Mouse (Mus musculus) right cerebral cortex, postnatal 4 days (tissue): ENCODE data around the gene Mib2.
"Not testable (repeated sequence)": the region's sequence is repeated elsewhere in the genome, so short reads cannot be mapped to it uniquely, and the experiment has no call there.

Experiments used
- DNase-seq: peaks from one replicate; pipeline ENCODE4 v3.0.0-alpha.2; 2022

The Mib2 gene

DNA sequence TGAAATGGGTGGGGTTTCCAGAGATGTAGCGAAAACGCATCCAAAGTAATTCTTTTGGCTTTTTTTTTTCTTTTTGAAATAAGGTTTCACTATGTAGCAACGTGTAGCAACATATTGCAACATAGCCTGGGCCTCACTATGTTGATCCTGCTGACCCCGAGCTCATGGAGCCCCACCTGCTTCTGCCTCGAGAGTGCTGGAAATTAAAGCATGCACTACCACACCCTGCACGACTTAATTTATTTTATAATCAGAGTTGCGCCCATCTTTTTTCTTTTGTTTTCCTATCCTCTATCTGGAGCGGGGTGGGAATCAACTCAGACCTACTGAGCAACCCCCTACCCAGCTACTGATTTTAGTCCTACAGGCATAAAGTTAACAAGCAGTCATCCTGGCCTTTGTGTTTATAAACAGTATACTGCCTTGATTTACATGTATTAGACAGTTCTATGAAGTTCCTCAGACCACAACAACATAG lies 639 bp upstream of the Mib2 start:
- no peak for DNase-seq

DNA sequence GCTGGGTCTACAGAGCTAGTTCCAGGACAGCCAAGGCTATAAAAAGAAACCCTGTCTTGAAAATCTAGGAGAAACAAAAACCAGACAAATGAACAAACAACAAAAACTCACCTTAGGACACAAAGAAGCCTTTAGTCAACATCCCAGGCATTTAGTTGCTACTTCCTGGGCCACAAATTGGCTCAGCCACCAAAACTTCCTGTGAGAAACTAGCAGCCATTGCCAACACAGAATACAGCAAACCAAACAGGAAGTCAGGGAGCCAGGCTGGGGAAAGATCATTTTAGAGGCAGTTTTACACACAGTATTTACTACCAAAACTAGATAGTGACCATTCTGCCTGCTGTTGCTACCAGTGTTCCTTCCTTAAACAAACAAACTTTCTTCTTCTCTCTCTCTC lies 2.1 kb downstream of the Mib2 start:
- no peak for DNase-seq

DNA sequence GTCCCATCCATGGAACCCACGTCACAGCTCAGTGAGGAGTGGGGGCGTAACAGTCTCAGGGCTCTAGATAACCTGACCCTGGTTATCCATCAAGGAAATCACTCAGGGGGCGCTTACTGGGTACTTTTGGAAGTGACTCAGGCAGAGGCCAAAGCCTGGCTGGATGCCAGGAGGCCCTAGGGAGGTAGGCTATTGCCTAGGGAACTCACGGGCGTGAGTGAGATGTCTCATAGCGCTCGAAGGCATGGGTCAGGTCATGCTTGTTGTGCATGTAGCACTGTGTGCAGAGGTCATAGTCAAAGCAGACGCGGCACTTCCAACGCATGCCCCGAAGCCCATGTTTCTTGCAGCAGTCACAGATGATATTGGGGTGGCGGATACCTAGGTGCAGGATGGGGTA lies 8.4 kb downstream of the Mib2 start:
- DNase-seq: peak; percentile 18

DNA sequence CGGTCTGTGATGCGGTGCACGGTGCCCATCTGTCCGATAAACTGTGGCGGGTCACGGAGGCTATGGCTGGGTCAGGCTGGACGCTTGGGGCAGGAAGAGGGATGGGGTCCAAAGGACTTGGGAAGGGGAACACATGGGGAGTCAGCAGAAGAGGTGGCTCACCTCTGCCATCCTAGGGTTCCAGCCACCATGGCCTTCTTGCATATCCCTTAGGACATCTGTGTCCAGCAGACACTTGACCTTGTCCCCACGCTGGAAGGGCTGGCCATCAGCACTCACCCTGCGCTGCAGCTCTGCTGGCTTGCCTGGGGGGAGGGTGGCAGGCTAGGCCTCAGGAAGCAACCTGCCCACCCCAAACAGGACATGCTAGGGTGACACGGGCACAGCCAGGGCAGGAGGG lies 10.0 kb downstream of the Mib2 start:
- no peak for DNase-seq

GRCm38 (mm10) chr4:155656214-155656751 lies 12.7 kb downstream of the Mib2 start:
- no peak for DNase-seq

- peak; percentile 48 for DNase-seq
These were observed 14.3 kb downstream of the Mib2 start for GRCm38 (mm10) chr4:155654456-155655298.

DNA sequence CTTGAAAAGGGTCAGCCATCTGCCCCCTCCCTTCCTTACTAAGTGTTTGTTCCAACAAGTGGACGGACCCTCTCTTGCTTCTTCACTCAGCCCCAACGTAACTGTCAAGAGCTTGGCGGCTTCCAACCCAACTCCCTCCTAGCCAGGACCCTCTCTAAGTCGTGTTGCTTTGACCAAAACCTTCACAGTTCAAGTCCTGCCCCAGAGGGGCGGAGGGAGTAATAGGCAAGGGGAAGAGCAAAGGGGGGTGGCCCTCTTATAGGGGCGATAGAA lies 14.9 kb downstream of the Mib2 start:
- no peak for DNase-seq

- peak; percentile 40 for DNase-seq
These were observed 15.4 kb downstream of the Mib2 start for GRCm38 (mm10) chr4:155653451-155654182.

GRCm38 (mm10) chr4:155653086-155653450 lies 15.9 kb downstream of the Mib2 start, which contains the start of gene Mmp23:
Mmp23 (minus strand) TSS chr4:155653384.
- peak; percentile 45 for DNase-seq

DNA sequence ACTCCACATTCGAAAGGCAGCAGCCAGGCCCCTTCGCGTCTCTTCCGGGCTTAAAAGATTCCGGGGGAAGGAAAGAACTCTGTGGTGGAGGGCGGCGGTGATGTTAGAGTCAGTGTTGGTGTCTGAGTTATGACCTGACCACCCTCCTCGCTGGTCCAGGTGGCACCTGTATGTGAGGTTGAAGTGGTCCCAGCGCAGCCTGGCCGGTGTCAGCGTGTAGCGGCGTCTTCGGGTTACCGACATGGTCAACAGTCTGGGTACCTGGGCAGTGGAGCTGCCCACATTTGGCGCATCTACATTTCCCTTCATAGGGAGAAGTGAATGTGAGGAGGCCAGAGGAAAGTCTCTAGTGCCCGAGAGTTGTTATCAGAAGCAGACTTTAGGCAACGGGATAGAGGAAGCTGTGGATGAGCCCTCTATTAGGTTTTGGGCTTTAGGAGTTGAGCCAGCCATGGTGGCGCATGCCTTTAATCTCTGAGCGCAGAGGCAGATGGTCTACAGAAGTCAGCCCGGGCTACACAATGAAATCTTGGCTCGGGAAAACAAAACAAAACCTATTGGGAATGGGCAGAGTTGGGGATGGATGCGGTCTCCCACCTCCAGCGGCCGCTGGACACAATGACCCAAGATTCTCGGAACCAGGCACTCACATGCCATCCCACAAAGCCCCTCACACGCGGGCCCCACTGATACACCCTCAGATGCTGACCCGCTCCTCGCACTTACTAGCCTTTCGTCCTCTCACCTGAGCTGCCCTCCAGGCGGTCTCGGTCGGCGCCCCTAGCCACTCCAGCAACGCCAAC lies 16.5 kb downstream of the Mib2 start:
- peak; percentile 9 for DNase-seq

DNA sequence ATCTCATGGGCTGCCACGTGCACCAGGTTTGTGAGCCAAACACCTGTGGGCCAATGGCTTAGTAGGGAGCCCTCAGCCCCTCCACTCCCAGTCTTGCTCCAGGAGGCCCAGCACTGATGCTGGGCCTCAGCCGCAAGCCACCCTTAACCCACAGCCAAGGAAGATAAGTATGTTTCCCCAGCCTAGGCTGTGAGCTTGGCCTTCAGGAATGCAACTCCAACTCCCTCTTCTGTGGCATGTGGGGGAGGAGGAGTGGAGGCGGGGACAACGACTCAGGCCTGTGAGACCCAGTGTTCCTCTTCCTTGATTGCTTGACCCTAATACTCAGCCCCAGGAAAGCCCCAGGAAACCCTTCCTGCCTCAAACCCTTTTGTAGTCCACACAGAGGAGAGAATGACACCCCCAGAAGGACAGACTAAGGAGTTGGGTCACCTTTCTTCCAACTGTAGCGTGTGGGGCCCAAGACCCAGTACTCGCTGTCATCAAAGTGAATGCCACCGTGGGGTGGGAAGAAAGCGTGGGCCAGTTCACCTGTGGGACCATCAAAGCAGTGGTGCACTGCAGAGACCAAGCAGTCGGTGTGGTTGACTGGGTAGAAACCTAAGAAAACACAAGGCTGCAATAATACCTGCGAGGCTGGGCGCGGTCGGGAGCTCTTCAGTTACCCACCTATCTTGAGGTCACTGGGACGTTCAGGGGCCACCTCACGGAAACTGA lies 17.3 kb downstream of the Mib2 start:
- DNase-seq: no peak

DNA sequence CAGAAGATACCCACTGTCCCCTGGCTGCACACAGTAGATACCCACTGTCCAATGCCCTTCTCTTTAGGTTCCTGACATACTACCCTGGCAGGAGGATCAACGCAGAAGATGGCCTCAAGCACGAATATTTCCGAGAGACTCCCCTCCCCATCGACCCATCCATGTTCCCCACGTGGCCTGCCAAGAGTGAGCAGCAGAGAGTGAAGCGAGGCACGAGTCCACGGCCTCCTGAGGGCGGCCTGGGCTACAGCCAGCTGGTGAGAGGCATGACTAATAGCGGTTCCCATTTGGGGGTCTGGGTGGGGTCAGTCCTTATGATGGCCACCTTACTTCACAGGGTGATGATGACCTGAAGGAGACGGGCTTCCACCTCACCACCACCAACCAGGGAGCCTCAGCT lies 19.6 kb downstream of the Mib2 start:
- no peak for DNase-seq

GRCm38 (mm10) chr4:155645721-155646120 lies 23.3 kb downstream of the Mib2 start:
- no peak for DNase-seq

GRCm38 (mm10) chr4:155645308-155645707 lies 23.7 kb downstream of the Mib2 start, which contains the start of gene Gm10563:
Gm10563 (minus strand) TSS chr4:155645408.
- not testable (repeated sequence) for DNase-seq

DNA sequence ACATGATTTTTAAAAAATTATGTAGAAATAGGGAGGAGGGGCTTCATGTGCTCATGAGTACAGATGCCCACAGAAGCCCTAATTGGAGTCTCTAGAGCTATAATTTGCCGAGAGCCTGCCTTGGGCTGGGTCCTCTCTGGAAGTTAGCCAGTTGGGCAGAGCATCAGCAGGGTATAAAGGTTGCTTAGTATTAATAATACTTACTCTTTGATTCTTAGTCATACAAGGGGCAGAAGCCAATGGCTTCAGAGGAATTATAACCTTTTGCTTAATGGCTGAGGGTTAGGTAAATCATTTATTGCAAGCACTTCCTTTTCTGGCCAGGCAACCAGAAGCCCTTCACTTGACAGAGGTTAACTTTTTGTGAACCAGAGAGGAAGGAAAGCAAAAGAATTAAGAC lies 25.5 kb downstream of the Mib2 start:
- no peak for DNase-seq

DNA sequence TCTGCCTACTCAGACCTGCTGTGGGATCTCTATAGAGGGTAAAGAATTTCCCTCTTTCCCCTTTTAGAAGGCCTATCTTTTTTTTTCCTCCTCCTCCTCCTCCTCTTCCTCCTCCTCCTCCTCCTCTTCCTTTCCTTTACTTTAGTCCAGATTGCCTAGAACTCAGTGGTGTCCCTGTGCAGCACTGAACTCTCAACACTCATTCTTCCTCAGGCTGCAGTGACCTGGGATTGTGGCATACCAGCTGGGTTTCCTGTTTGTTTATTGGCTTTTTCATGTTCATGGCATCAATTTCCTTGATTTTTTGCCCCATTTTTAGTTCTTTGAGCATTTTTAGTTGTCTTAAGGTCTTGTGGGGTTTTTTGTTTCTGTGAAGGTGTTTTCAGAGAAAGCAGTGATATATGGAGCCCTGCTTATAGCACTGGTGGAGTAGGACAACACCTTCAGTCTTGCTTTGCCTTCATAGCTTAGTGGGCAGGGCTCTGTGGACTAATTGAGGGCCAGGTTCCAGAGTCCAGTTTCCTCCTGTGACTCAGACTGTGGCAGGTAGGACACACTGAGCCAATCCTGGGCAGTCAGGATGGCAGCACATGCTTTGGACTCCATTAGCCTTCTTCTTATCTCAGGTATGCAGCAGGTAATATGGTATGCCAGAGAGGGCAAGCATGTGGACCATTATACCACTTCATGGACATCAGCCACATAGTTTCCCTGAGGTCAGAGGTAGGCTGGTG lies 33.1 kb downstream of the Mib2 start:
- DNase-seq: no peak

- no peak for DNase-seq
These were observed 38.7 kb downstream of the Mib2 start for GRCm38 (mm10) chr4:155630267-155630666.

- DNase-seq: peak; percentile 95
These were observed 44.4 kb downstream of the Mib2 start, which contains the start of gene Cdk11b for GRCm38 (mm10) chr4:155624338-155625291. Cdk11b (plus strand) TSS chr4:155624854.

DNA sequence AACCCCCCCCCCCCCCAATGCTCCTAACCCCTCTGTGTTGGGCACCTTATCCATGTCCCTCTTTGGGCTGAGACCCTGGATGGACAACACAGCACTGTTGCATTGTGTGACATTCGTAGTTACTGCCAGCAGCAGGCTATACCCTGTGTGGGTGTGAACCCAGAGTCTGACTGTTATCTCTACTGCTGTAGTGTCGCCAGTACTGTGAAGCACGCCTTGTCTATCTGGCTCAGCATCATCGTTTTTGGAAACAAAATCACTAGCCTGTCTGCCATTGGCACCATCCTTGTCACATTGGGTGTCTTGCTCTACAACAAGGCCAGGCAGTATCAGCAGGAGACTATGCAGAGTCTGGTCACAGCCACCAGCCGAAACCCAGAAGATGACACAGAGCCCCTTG lies 50.7 kb downstream of the Mib2 start:
- DNase-seq: no peak

GRCm38 (mm10) chr4:155613264-155613663 lies 55.7 kb downstream of the Mib2 start:
- no peak for DNase-seq
